Mouse (Mus musculus) mature B cell (primary cell): ENCODE measurements around the gene Pde12.

Experiments
- in situ Hi-C: fragments of 300-500 bp; cut with MboI; formaldehyde crosslinking; loops from 2 replicates; pipeline ENCODE4 v1.14.3; 2019

Gene Pde12

DNA sequence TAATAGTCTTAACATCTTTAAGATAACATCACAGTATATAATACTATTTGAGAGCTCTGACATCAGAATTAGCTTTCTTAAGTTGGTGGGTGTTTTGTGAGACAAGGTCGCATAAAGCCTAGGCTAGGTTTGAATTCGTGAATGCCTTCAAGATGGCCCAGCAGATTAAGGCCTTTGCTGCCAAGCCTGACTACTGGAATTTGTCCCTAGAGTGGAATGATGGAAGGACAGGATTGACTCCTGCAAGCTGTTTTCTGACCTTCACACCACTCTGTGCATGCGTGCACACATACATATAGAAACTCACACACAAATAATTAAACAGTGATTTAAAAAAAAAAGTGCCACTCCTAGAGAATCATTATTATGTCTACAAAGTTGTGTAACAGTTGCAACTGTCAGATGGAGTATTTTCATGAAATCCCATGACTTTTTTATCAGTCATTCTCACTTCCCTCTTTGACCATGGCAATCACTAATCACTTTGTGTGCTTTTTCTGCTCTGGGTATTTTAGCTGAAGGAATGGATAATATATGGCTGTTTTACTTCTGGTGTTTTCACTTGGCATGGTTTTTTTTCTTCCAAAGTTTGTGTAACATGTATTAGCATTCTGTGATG lies 26.6 kb downstream of the Pde12 start:
- in situ Hi-C loops = no loop called here

- in situ Hi-C loops = no loop called here
Measured at GRCm38 (mm10) chr14:26639961-26640360, 29.7 kb downstream of the Pde12 start.

- in situ Hi-C loops = no loop called here
Measured at GRCm38 (mm10) chr14:26639251-26639650, 30.4 kb downstream of the Pde12 start.

- in situ Hi-C loops = no loop called here
Measured at GRCm38 (mm10) chr14:26638708-26639084, 31.0 kb downstream of the Pde12 start.

GRCm38 (mm10) chr14:26637851-26638707 lies 31.6 kb downstream of the Pde12 start, which contains the start of gene Arf4:
Gene Arf4 (plus strand): TSS chr14:26638074.
- in situ Hi-C loops = no loop called here

DNA sequence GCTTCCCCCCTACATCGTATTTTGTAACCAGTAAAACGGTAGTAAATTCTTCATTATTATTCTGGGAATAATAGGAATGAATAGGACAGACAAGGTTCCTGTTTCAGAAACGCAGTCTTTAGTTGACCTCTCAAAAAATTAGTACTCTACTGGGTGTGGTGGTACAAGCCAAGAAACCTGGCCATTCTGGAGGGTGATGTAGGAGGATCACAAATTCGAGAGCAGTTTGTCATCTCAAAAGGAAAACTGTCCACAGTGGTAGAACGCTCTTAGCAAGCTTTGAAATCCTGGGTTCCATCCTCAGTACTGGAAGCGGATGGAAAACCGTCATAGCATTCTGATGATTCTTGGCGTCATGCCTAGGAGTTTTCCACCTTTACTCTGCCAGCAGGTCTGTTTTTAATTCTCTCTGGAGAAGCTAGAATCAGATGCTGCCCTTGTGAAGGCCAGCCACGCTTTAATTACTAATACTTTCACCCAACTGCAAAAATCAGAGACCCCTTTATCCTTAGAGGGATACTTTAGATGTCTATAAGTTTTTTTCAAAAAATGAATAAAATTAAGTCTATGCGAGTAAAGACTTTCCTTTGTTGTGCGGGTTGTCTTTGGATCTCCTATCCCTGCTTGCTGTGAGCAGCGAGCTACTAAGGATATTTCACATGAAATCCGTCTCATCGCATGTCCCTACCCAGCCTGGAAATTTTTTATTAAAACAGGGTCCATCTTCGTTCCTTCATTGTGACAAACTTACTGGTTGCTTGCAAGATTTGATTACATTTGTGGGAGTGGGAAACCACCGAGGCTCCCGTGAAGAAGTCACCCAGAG lies 32.4 kb downstream of the Pde12 start:
- in situ Hi-C loops = no loop called here

GRCm38 (mm10) chr14:26626605-26627140 lies 43.0 kb downstream of the Pde12 start:
- in situ Hi-C loops = no loop called here

- in situ Hi-C loops = no loop called here
Measured at GRCm38 (mm10) chr14:26625301-26625700, 44.4 kb downstream of the Pde12 start.

DNA sequence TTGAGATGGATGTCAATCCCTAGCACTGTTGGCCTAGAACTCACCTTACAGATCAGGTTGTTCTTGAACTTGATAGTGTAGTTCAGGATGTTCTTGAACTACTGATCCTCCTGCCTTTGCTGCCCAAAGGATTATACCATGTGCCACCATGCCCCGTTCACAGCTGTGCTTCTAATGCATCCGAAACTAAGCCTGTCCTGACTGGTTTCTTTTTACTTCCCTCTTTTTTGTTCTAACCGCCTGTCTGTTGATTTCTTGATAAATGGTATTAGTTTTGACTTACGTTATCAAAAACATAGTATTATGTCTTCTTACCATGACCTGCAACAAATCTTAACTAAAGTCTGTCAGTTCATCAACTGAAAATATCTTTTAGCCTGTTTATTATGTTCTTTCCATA lies 59.0 kb downstream of the Pde12 start:
- in situ Hi-C loops = no loop called here
